Mouse (Mus musculus) CH12.LX (cell line): ENCODE measurements at regions not wholly inside any gene's neighbourhood (a gene's known extent, or its start where the extent isn't known, plus 50 kb on each side); places are given as distances from the start of the nearest gene placed in this dataset.

Experiments
- CTCF ChIP-seq, 2 experiments: IDR thresholded peaks in 1 of 2; conservative IDR thresholded peaks in 1 of 2; 2 replicates each; pipeline ENCODE4 v1.5.1; 2011 to 2012; ENCODE audit warnings: low read depth in 2 of 2, low read length in 2 of 2, improper control_type of control experiment in 1 of 2, inconsistent platforms in 1 of 2, mild to moderate bottlenecking in 1 of 2, moderate library complexity in 1 of 2
- HCFC1 ChIP-seq: IDR thresholded peaks from 2 replicates; pipeline ENCODE4 v1.6.1; 2012; ENCODE audit warnings: low read depth, mild to moderate bottlenecking, inconsistent platforms, low read length, improper control_type of control experiment
- JUND ChIP-seq: conservative IDR thresholded peaks from 2 replicates; pipeline ENCODE4 v1.6.1; 2011; ENCODE audit warnings: low read depth, low read length, improper control_type of control experiment
- MXI1 ChIP-seq: IDR thresholded peaks from 2 replicates; pipeline ENCODE4 v1.6.1; 2011; ENCODE audit warnings: mild to moderate bottlenecking, low read depth, low read length, improper control_type of control experiment
- NRF1 ChIP-seq: IDR thresholded peaks from 2 replicates; pipeline ENCODE4 v1.6.1; 2014; ENCODE audit warnings: low read depth, mild to moderate bottlenecking, inconsistent platforms, low read length, improper control_type of control experiment, moderate library complexity
- POLR2AphosphoS2 ChIP-seq: IDR thresholded peaks from 2 replicates; pipeline ENCODE4 v1.6.1; 2011; ENCODE audit warnings: low read depth, low read length, improper control_type of control experiment
- SMC3 ChIP-seq: IDR thresholded peaks from 2 replicates; pipeline ENCODE4 v1.6.1; 2011; ENCODE audit warnings: low read depth, low read length, improper control_type of control experiment

DNA sequence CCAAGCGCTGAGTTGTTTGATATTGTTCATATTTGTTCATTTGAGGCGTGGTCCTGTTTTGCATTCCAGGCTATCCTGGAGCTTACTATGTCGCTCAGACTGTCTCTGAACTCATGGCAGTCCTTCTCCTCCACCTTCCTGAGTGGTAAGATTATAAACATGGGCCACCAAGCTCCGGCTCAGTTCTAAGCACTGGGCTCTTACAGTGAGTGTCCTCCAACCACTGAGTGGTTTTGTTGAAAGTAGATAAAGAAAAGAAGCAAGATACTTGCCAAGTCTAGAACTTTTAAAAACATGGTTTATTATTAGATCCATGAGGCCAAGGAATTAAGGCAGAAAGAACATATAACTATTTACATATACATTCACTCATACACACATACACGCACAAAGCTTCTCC is 448.7 kb upstream of the Mki67 start:
- TF ChIP-seq JUND (no peak), SMC3 (no peak), CTCF (conservative IDR thresholded peaks at IDR 0.05 in 1 of 2, IDR thresholded peaks at IDR 0.05 in 1 of 2; ENCODE audit: low read depth in 2 of 2, low read length in 2 of 2) (no peak), NRF1 (no peak), POLR2AphosphoS2 (no peak), HCFC1 (no peak), MXI1 (no peak)
